Mouse (Mus musculus) kidney, adult 9 months (tissue): ENCODE measurements at regions not wholly inside any gene's neighbourhood (a gene's known extent, or its start where the extent isn't known, plus 50 kb on each side); places are given as distances from the start of the nearest gene placed in this dataset.

Experiments
- DNase-seq: peaks from one replicate; pipeline ENCODE4 v3.0.0; 2022

- DNase-seq: no peak
Observed at GRCm38 (mm10) chr14:110276192-110276591, 478.8 kb downstream of the Slitrk6 start.

- no peak for DNase-seq
Observed at GRCm38 (mm10) chr14:110271270-110271669, 483.7 kb downstream of the Slitrk6 start.

- no peak for DNase-seq
Observed at GRCm38 (mm10) chr14:110244466-110244865, 510.5 kb downstream of the Slitrk6 start.

GRCm38 (mm10) chr14:110243549-110243948 is 511.4 kb downstream of the Slitrk6 start:
- DNase-seq: no peak

GRCm38 (mm10) chr14:110238800-110239199 is 516.1 kb downstream of the Slitrk6 start:
- DNase-seq: no peak

- no peak for DNase-seq
Observed at GRCm38 (mm10) chr14:110224678-110225446, 530.1 kb downstream of the Slitrk6 start.

- no peak for DNase-seq
Observed at GRCm38 (mm10) chr14:110190987-110191607, 563.9 kb downstream of the Slitrk6 start.

GRCm38 (mm10) chr14:110190471-110190870 is 564.5 kb downstream of the Slitrk6 start:
- no peak for DNase-seq

- no peak for DNase-seq
Observed at GRCm38 (mm10) chr14:110179166-110179565, 575.8 kb downstream of the Slitrk6 start.

- no peak for DNase-seq
Observed at GRCm38 (mm10) chr14:110171162-110172117, 583.5 kb downstream of the Slitrk6 start.

- DNase-seq: no peak
Observed at GRCm38 (mm10) chr14:110168632-110169031, 586.3 kb downstream of the Slitrk6 start.

- DNase-seq: no peak
Observed at GRCm38 (mm10) chr14:110128265-110128664, 626.7 kb downstream of the Slitrk6 start.

- DNase-seq: no peak
Observed at GRCm38 (mm10) chr14:110125936-110126710, 628.8 kb downstream of the Slitrk6 start.

GRCm38 (mm10) chr14:110122710-110123109 is 632.2 kb downstream of the Slitrk6 start:
- DNase-seq: no peak

GRCm38 (mm10) chr14:110115578-110115977 is 639.4 kb downstream of the Slitrk6 start:
- DNase-seq: no peak

- DNase-seq: no peak
Observed at GRCm38 (mm10) chr14:110100852-110101251, 654.1 kb downstream of the Slitrk6 start.

GRCm38 (mm10) chr14:110078351-110078750 is 676.6 kb downstream of the Slitrk6 start:
- no peak for DNase-seq

GRCm38 (mm10) chr14:110047748-110048147 is 707.2 kb downstream of the Slitrk6 start:
- DNase-seq: no peak

GRCm38 (mm10) chr14:110043211-110043610 is 711.7 kb downstream of the Slitrk6 start:
- no peak for DNase-seq

- DNase-seq: no peak
Observed at GRCm38 (mm10) chr14:110021812-110022211, 733.1 kb downstream of the Slitrk6 start.

- DNase-seq: no peak
Observed at GRCm38 (mm10) chr14:110015126-110015525, 739.8 kb downstream of the Slitrk6 start.

GRCm38 (mm10) chr14:110013229-110013628 is 741.7 kb downstream of the Slitrk6 start:
- DNase-seq: no peak
